Mouse (Mus musculus): Measurements from ENCODE around the gene Rassf2.

- no peak for TF ChIP-seq CTCF (IDR thresholded peaks at IDR 0.05; ENCODE audit: control insufficient read depth, insufficient read depth, low read length)
- TF ChIP-seq POLR2A (IDR thresholded peaks at IDR 0.05; ENCODE audit: borderline replicate concordance, control insufficient read depth, low read depth, low read length), result no peak
Observed at GRCm38 (mm10) chr2:132049921-132050320, 19.9 kb upstream of the Rassf2 start.

Measured in bone marrow, adult 2 months (tissue).